Mouse (Mus musculus) C2C12 (cell line): ENCODE measurements around the gene Epn3.

ENCODE experiments used
- CEBPB ChIP-seq: IDR thresholded peaks from one replicate; pipeline ENCODE4 v1.6.1; 2011; ENCODE audit warnings: low read depth, mild to moderate bottlenecking, control low read depth, moderate library complexity
- CTCF ChIP-seq: IDR thresholded peaks from one replicate; pipeline ENCODE4 v1.5.1; 2011; ENCODE audit not compliant: control insufficient read depth, insufficient read depth, insufficient read length
- MAX ChIP-seq: IDR thresholded peaks from one replicate; pipeline ENCODE4 v1.6.1; 2011; ENCODE audit warnings: mild to moderate bottlenecking, control low read depth
- MYOG ChIP-seq: IDR thresholded peaks from one replicate; pipeline ENCODE4 v1.6.1; 2011; ENCODE audit not compliant: control insufficient read depth, insufficient read length; ENCODE audit errors: extremely low read depth
- USF1 ChIP-seq: IDR thresholded peaks from one replicate; pipeline ENCODE4 v1.6.1; 2011; ENCODE audit warnings: low read depth, mild to moderate bottlenecking, control low read depth, moderate library complexity

- TF ChIP-seq MAX: no peak
- TF ChIP-seq CTCF: no peak
- no peak for TF ChIP-seq USF1
- TF ChIP-seq MYOG: no peak
- TF ChIP-seq CEBPB: no peak
Measured at GRCm38 (mm10) chr11:94526171-94526879, 26.6 kb upstream of the Epn3 start.
